Mouse (Mus musculus): ENCODE measurements around the gene Itpa. TPM values are rescaled to one million over a fixed set of nuclear protein-coding genes. Genes with fewer than 3 reads are reported as not detected.

The Itpa gene
- total and polyA plus RNA-seq, 3 experiments: 102 to 137 TPM; not detected in 1

- H3K9me3 ChIP-seq (replicated peaks; ENCODE audit: insufficient read depth, low read length): no peaks in the 10 kb centered on the region
- H3K4me1 ChIP-seq (ENCODE audit: control insufficient read depth in 1 of 2, insufficient read depth in 2 of 2, low read length in 2 of 2): peaks cover 0 to 13% of the 10 kb centered on the region in 2 experiments; a peak in 2 of 4 replicates
- DNase-seq (ENCODE audit: low read depth, low spot score): no peak
- peak overlapping the region; percentile 94 for H3K9ac ChIP-seq (ENCODE audit: control insufficient read depth, low read depth, low read length, poor library complexity, severe bottlenecking)
- H3K79me2 ChIP-seq (ENCODE audit: control insufficient read depth, insufficient read depth, low read length, poor library complexity): peaks cover 34% of the 10 kb centered on the region
- H3K36me3 ChIP-seq (ENCODE audit: control insufficient read depth in 1 of 2, insufficient read depth in 2 of 2, low read length in 2 of 2): peaks cover 13 to 18% of the 10 kb centered on the region in 2 experiments
- H3K4me3 ChIP-seq (ENCODE audit: control insufficient read depth in 1 of 2, insufficient read depth in 1 of 2, low read depth in 2 of 2, low read length in 2 of 2): peak overlapping the region; percentile 92 to 99
- H3K27ac ChIP-seq (ENCODE audit: control insufficient read depth, low read depth, low read length): peak overlapping the region; percentile 61
- H3K27me3 ChIP-seq (ENCODE audit: control insufficient read depth in 1 of 2, insufficient read depth in 2 of 2, low read length in 2 of 2): no peaks in the 10 kb centered on the region
- TF ChIP-seq CTCF (IDR thresholded peaks at IDR 0.05 in 2 of 3, conservative IDR thresholded peaks at IDR 0.05 in 1 of 3; ENCODE audit: control insufficient read depth in 1 of 3, insufficient read depth in 1 of 3, low read depth in 2 of 3, low read length in 3 of 3, poor library complexity in 1 of 3, severe bottlenecking in 1 of 3): no peak
- no peak for TF ChIP-seq KAT2A (conservative IDR thresholded peaks at IDR 0.05; ENCODE audit: low read depth, low read length)
- no peak for TF ChIP-seq SMC3 (IDR thresholded peaks at IDR 0.05; ENCODE audit: low read depth, low read length)
- peak; percentile 63 for TF ChIP-seq MAX (IDR thresholded peaks at IDR 0.05; ENCODE audit: low read length)
- TF ChIP-seq MXI1 (IDR thresholded peaks at IDR 0.05; ENCODE audit: low read depth, low read length): peak; percentile 75; the same call in 1 of the 2 replicates
- no peak for TF ChIP-seq EP300 (IDR thresholded peaks at IDR 0.05; ENCODE audit: low read depth in 1 of 2, low read length in 2 of 2)
- TF ChIP-seq BHLHE40 (IDR thresholded peaks at IDR 0.05; ENCODE audit: borderline replicate concordance, low read depth, low read length): 0 out of 2 replicates have a peak, but pooled peaks have one; percentile 33
- no peak for TF ChIP-seq NELFE (IDR thresholded peaks at IDR 0.05; ENCODE audit: low read depth, low read length)
- TF ChIP-seq ETS1 (IDR thresholded peaks at IDR 0.05; ENCODE audit: low read depth, low read length): no peak
- TF ChIP-seq JUND (IDR thresholded peaks at IDR 0.05; ENCODE audit: low read depth, low read length): no peak
These were observed 38.2 kb upstream of the Itpa start for GRCm38 (mm10) chr2:130629080-130629838.

GRCm38 (mm10) chr2:130629839-130630203 lies 37.6 kb upstream of the Itpa start, which contains the start of the genes Fastkd5 and Ubox5:
Gene Fastkd5, minus strand, starts transcription at chr2:130630027.
Gene Ubox5, minus strand, starts transcription at chr2:130630038.
- H3K27ac ChIP-seq (ENCODE audit: control insufficient read depth, low read depth, low read length): peak within 1 kb of the TSS; percentile 69
- H3K79me2 ChIP-seq (ENCODE audit: control insufficient read depth, insufficient read depth, low read length, poor library complexity): peaks cover 32% of the 10 kb centered on the region
- peak within 1 kb of the TSS; percentile 94 for H3K9ac ChIP-seq (ENCODE audit: control insufficient read depth, low read depth, low read length, poor library complexity, severe bottlenecking)
- TF ChIP-seq ZC3H11A (IDR thresholded peaks at IDR 0.05; ENCODE audit: low read depth, low read length) (0 out of 2 replicates have a peak, but pooled peaks have one; percentile 11), ELF1 (IDR thresholded peaks at IDR 0.05; ENCODE audit: low read depth, low read length) (peak; percentile 95), USF2 (IDR thresholded peaks at IDR 0.05; ENCODE audit: borderline replicate concordance in 1 of 2, insufficient read depth in 1 of 2, low read depth in 1 of 2, low read length in 2 of 2) (no peak), MYB (IDR thresholded peaks at IDR 0.05; ENCODE audit: low read depth, low read length) (peak; percentile 85), MYC (IDR thresholded peaks at IDR 0.05; ENCODE audit: low read depth, low read length) (peak; percentile 84; the same call in 1 of the 2 replicates), EP300 (IDR thresholded peaks at IDR 0.05; ENCODE audit: low read depth in 1 of 2, low read length in 2 of 2) (peak in 1 of 2 experiments; percentile 48; a peak in 1 of 4 replicates), CHD2 (IDR thresholded peaks at IDR 0.05; ENCODE audit: low read length) (no peak), RCOR1 (IDR thresholded peaks at IDR 0.05; ENCODE audit: low read depth, low read length) (no peak), TCF12 (IDR thresholded peaks at IDR 0.05; ENCODE audit: low read depth, low read length) (peak; percentile 66), GATA1 (IDR thresholded peaks at IDR 0.05; ENCODE audit: low read depth, low read length) (no peak), HCFC1 (IDR thresholded peaks at IDR 0.05; ENCODE audit: low read depth, low read length) (peak; percentile 97), MAZ (IDR thresholded peaks at IDR 0.05; ENCODE audit: low read depth, low read length) (peak; percentile 71; the same call in 1 of the 2 replicates), KAT2A (conservative IDR thresholded peaks at IDR 0.05; ENCODE audit: low read depth, low read length) (peak; percentile 85), ZNF384 (IDR thresholded peaks at IDR 0.05; ENCODE audit: low read depth, low read length) (no peak), UBTF (IDR thresholded peaks at IDR 0.05; ENCODE audit: borderline replicate concordance, insufficient read depth, low read depth, low read length) (no peak), MAFK (IDR thresholded peaks at IDR 0.05; ENCODE audit: borderline replicate concordance, low read depth, low read length) (no peak), USF1 (IDR thresholded peaks at IDR 0.05; ENCODE audit: low read depth, low read length) (0 out of 2 replicates have a peak, but pooled peaks have one; percentile 10), POLR2A (IDR thresholded peaks at IDR 0.05; ENCODE audit: control insufficient read depth in 1 of 2, insufficient read depth in 1 of 2, low read depth in 1 of 2, low read length in 2 of 2, poor library complexity in 1 of 2) (peak; percentile 87 to 91), MAX (IDR thresholded peaks at IDR 0.05; ENCODE audit: low read length) (no peak), BHLHE40 (IDR thresholded peaks at IDR 0.05; ENCODE audit: borderline replicate concordance, low read depth, low read length) (no peak), NELFE (IDR thresholded peaks at IDR 0.05; ENCODE audit: low read depth, low read length) (peak; percentile 84), POLR2AphosphoS2 (IDR thresholded peaks at IDR 0.05; ENCODE audit: low read length) (peak; percentile 69; the same call in 1 of the 2 replicates), TBP (IDR thresholded peaks at IDR 0.05; ENCODE audit: low read depth, low read length) (peak; percentile 92), MXI1 (IDR thresholded peaks at IDR 0.05; ENCODE audit: low read depth, low read length) (peak; percentile 82), RAD21 (IDR thresholded peaks at IDR 0.05; ENCODE audit: low read depth, low read length) (no peak), JUND (IDR thresholded peaks at IDR 0.05; ENCODE audit: low read depth, low read length) (no peak)

More at GRCm38 (mm10) chr2:130629839-130630203, 37.6 kb upstream of the Itpa start, which contains the start of the genes Fastkd5 and Ubox5:
- DNase-seq (ENCODE audit: low read depth, low spot score): peak; percentile 95
- peaks cover 0 to 13% of the 10 kb centered on the region in 2 experiments; a peak in 2 of 4 replicates for H3K4me1 ChIP-seq (ENCODE audit: control insufficient read depth in 1 of 2, insufficient read depth in 2 of 2, low read length in 2 of 2)
- peaks cover 13 to 18% of the 10 kb centered on the region in 2 experiments for H3K36me3 ChIP-seq (ENCODE audit: control insufficient read depth in 1 of 2, insufficient read depth in 2 of 2, low read length in 2 of 2)
- peak within 1 kb of the TSS; percentile 92 to 99 for H3K4me3 ChIP-seq (ENCODE audit: control insufficient read depth in 1 of 2, insufficient read depth in 1 of 2, low read depth in 2 of 2, low read length in 2 of 2)
- no peaks in the 10 kb centered on the region for H3K27me3 ChIP-seq (ENCODE audit: control insufficient read depth in 1 of 2, insufficient read depth in 2 of 2, low read length in 2 of 2)
- no peaks in the 10 kb centered on the region for H3K9me3 ChIP-seq (replicated peaks; ENCODE audit: insufficient read depth, low read length)
